Mouse (Mus musculus): Measurements from ENCODE around the gene Zbtb20.

Zbtb20 gene

GRCm38 (mm10) chr16:43647641-43648040 is 772.0 kb downstream of the Zbtb20 start:
- no peak for DNase-seq (ENCODE audit: low read depth, low spot score)

- no peak for DNase-seq (ENCODE audit: low read depth, low spot score)
These were observed 774.8 kb downstream of the Zbtb20 start for GRCm38 (mm10) chr16:43650355-43651080.

GRCm38 (mm10) chr16:43653288-43653687 is 777.6 kb downstream of the Zbtb20 start:
- no peak for DNase-seq (ENCODE audit: low read depth, low spot score)

GRCm38 (mm10) chr16:43654269-43654668 is 778.6 kb downstream of the Zbtb20 start:
- DNase-seq (ENCODE audit: low read depth, low spot score), result no peak

GRCm38 (mm10) chr16:43655183-43655787 is 779.6 kb downstream of the Zbtb20 start:
- DNase-seq (ENCODE audit: low read depth, low spot score), result no peak

- no peak for DNase-seq (ENCODE audit: low read depth, low spot score)
These were observed 785.9 kb downstream of the Zbtb20 start for GRCm38 (mm10) chr16:43661576-43661975.

- no peak for DNase-seq (ENCODE audit: low read depth, low spot score)
These were observed 786.7 kb downstream of the Zbtb20 start for GRCm38 (mm10) chr16:43662124-43663004.

- DNase-seq (ENCODE audit: low read depth, low spot score), result no peak
These were observed 788.4 kb downstream of the Zbtb20 start, which contains the start of gene Tigit for GRCm38 (mm10) chr16:43663978-43664579. TSS of gene Tigit (minus strand) at chr16:43664146.

GRCm38 (mm10) chr16:43664861-43665260 is 789.2 kb downstream of the Zbtb20 start:
- DNase-seq (ENCODE audit: low read depth, low spot score), result no peak

GRCm38 (mm10) chr16:43668294-43668693 is 792.6 kb downstream of the Zbtb20 start:
- no peak for DNase-seq (ENCODE audit: low read depth, low spot score)

- DNase-seq (ENCODE audit: low read depth, low spot score), result no peak
These were observed 796.3 kb downstream of the Zbtb20 start for GRCm38 (mm10) chr16:43671972-43672371.

- DNase-seq (ENCODE audit: low read depth, low spot score), result no peak
These were observed 797.0 kb downstream of the Zbtb20 start for GRCm38 (mm10) chr16:43672697-43673096.

- no peak for DNase-seq (ENCODE audit: low read depth, low spot score)
These were observed 798.7 kb downstream of the Zbtb20 start for GRCm38 (mm10) chr16:43674400-43674799.

GRCm38 (mm10) chr16:43687968-43688367 is 812.3 kb downstream of the Zbtb20 start:
- DNase-seq (ENCODE audit: low read depth, low spot score), result no peak

- no peak for DNase-seq (ENCODE audit: low read depth, low spot score)
These were observed 814.6 kb downstream of the Zbtb20 start for GRCm38 (mm10) chr16:43690211-43690690.

GRCm38 (mm10) chr16:43690912-43691311 is 815.2 kb downstream of the Zbtb20 start:
- DNase-seq (ENCODE audit: low read depth, low spot score), result no peak

- no peak for DNase-seq (ENCODE audit: low read depth, low spot score)
These were observed 816.1 kb downstream of the Zbtb20 start for GRCm38 (mm10) chr16:43691741-43692140.
